In the genomic region with DNA sequence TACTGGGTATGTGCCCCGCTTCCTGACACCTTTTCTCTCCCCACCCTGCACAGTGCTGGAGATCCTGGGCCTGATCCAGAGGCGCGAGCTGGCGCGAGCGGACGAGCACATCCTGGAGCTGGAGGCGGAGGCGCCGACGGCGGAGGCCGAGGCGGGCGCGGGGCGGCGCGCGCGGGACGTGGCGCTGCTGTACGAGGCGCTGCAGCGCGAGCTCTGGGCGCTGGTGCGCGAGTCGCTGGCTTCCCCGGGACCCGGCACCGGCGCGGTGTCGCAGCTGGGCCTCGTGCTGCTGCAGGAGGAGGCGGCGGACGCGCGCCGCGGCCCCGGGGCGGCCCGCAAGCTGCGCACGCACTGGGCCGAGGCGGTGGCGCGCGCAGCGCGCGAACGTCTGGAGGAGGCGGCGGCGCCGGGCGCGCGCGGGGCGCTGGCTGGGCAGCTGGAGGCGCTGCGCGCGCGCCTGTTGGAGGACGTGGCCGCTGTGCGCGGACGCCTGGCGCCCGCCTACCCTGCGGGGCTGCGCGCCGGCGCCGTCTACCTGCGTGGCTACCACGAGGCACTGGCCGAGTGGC, we compare ENCODE assay signal across 8 mouse cellular contexts. TPM values are rescaled to one million over a fixed set of nuclear protein-coding genes. Genes with fewer than 3 reads are reported as not detected.
DNase-seq lines count a peak whose midpoint lies in the region; ATAC-seq and TF ChIP-seq lines count a peak whose summit lies in the region.

No protein-coding gene starts in this region.

- peak; percentile 32 for ATAC-seq in CD4-positive, CD25-positive, alpha-beta regulatory T cell, adult 4 months

- peak; percentile 55 to 82 for DNase-seq in cerebellum, adult 18-20 months
- DNase-seq in forelimb bud, embryonic 11.5 days (ENCODE audit: low read depth, low spot score): peak; percentile 87
- DNase-seq in heart, postnatal 25 days (ENCODE audit: low spot score): peak; percentile 65
- DNase-seq in layer of hippocampus, adult 9-11 months: peak; percentile 85
- DNase-seq in lung, adult 2 months: peak; percentile 68
- peak; percentile 29 for DNase-seq in thymus, adult 2 months

- TF ChIP-seq CTCF in lung, adult 2 months (IDR thresholded peaks at IDR 0.05; ENCODE audit: insufficient read depth, low read length): no peak
- TF ChIP-seq CTCF in olfactory bulb, adult 2 months (IDR thresholded peaks at IDR 0.05; ENCODE audit: insufficient read depth, low read depth, low read length): no peak
- TF ChIP-seq CTCF in thymus, adult 2 months (IDR thresholded peaks at IDR 0.05; ENCODE audit: borderline replicate concordance, control insufficient read depth, extremely low read depth, insufficient read depth, low read length, poor library complexity): no peak

- WGBS in lung, adult 2 months: 1% methylated on average over 80 of the region's 89 CpGs
- WGBS in olfactory bulb, adult 2 months: 7% methylated on average over 89 of the region's 89 CpGs
- WGBS in thymus, adult 2 months: 2% methylated on average over 89 of the region's 89 CpGs

- H3K4me1 ChIP-seq in lung, adult 2 months (ENCODE audit: control insufficient read depth, insufficient read depth, low read length): peaks cover 14% of the 10 kb centered on the region
- H3K4me1 ChIP-seq in olfactory bulb, adult 2 months (ENCODE audit: control insufficient read depth, insufficient read depth, low read length): peaks cover 3% of the 10 kb centered on the region
- H3K4me1 ChIP-seq in thymus, adult 2 months (replicated peaks; ENCODE audit: control insufficient read depth, insufficient read depth, low read length): peaks cover 22% of the 10 kb centered on the region

- no peak overlapping the region; the same call in 1 of the 2 replicates for H3K27ac ChIP-seq in olfactory bulb, adult 2 months (ENCODE audit: insufficient read depth, low read depth, low read length)
- H3K27ac ChIP-seq in thymus, adult 2 months (ENCODE audit: control insufficient read depth, insufficient read depth, low read length): no peak overlapping the region

- H3K36me3 ChIP-seq in thymus, adult 2 months (ENCODE audit: control insufficient read depth, insufficient read depth, low read length): no peaks in the 10 kb centered on the region

- TF ChIP-seq POLR2A in lung, adult 2 months (IDR thresholded peaks at IDR 0.05; ENCODE audit: borderline replicate concordance, extremely low read depth, low read depth, low read length): no peak; the same call in 1 of the 2 replicates
- peak; percentile 47; the same call in 1 of the 2 replicates for TF ChIP-seq POLR2A in olfactory bulb, adult 2 months (IDR thresholded peaks at IDR 0.05; ENCODE audit: insufficient read depth, low read depth, low read length)
- TF ChIP-seq POLR2A in thymus, adult 2 months (IDR thresholded peaks at IDR 0.05; ENCODE audit: control insufficient read depth, extremely low read depth, insufficient read depth, low read length, poor library complexity): no peak

- no peaks in the 10 kb centered on the region; the same call in 1 of the 2 replicates for H3K27me3 ChIP-seq in thymus, adult 2 months (ENCODE audit: control insufficient read depth, insufficient read depth, low read length)

- H3K4me3 ChIP-seq in lung, adult 2 months (replicated peaks; ENCODE audit: extremely low read depth, low read depth, low read length): peak overlapping the region; percentile 63
- H3K4me3 ChIP-seq in olfactory bulb, adult 2 months (ENCODE audit: insufficient read depth, low read depth, low read length): peak overlapping the region; percentile 60
- H3K4me3 ChIP-seq in thymus, adult 2 months (ENCODE audit: control insufficient read depth, insufficient read depth, low read length): peak overlapping the region; percentile 34

- intact Hi-C loops in heart, postnatal 25 days (cut with DNase I): no loop called here

RNA-seq across cellular contexts. Expression of a gene that starts 10.8 kb away (rescaled TPM):
- not detected for polyA plus RNA-seq in CD4-positive, CD25-positive, alpha-beta regulatory T cell, adult 4 months (2017; shearing (Covaris generic))
- 1 to 10 TPM; 1.2 to 1.3 TPM for total RNA-seq in heart, postnatal 25 days (2021)
- polyA plus RNA-seq in lung, adult 2 months (2012; rRNA removed): 2.7 and 3.4 TPM in 2 replicates
- polyA plus RNA-seq in olfactory bulb, adult 2 months (2012; ENCODE audit: insufficient read depth, insufficient read length, low replicate concordance, missing spikeins): not detected in 2 replicates
- polyA plus RNA-seq in thymus, adult 2 months (2012; rRNA removed): 0.94 and 1.0 TPM in 2 replicates

RNA-seq across cellular contexts. Expression of a gene that starts 15.3 kb away (rescaled TPM):
- polyA plus RNA-seq in CD4-positive, CD25-positive, alpha-beta regulatory T cell, adult 4 months (2017; shearing (Covaris generic)): 1 to 10 TPM in 1 of 2 experiments, under 1 TPM in 1; 0.91 to 1.3 TPM
- total RNA-seq in heart, postnatal 25 days (2021): 10 to 100 TPM; 22.3 to 24.3 TPM
- polyA plus RNA-seq in lung, adult 2 months (2012; rRNA removed): 29.2 and 34.3 TPM in 2 replicates
- not detected in 2 replicates for polyA plus RNA-seq in olfactory bulb, adult 2 months (2012; ENCODE audit: insufficient read depth, insufficient read length, low replicate concordance, missing spikeins)
- polyA plus RNA-seq in thymus, adult 2 months (2012; rRNA removed): 36.3 and 48.8 TPM in 2 replicates

RNA-seq across cellular contexts. Expression of a gene that starts 34.2 kb away (rescaled TPM):
- under 1 TPM; 0.37 to 0.86 TPM for polyA plus RNA-seq in CD4-positive, CD25-positive, alpha-beta regulatory T cell, adult 4 months (2017; shearing (Covaris generic))
- total RNA-seq in heart, postnatal 25 days (2021): 1 to 10 TPM; 2.3 to 2.4 TPM
- polyA plus RNA-seq in lung, adult 2 months (2012; rRNA removed): 12.2 and 12.9 TPM in 2 replicates
- not detected in 2 replicates for polyA plus RNA-seq in olfactory bulb, adult 2 months (2012; ENCODE audit: insufficient read depth, insufficient read length, low replicate concordance, missing spikeins)
- polyA plus RNA-seq in thymus, adult 2 months (2012; rRNA removed): 13.2 and 15.5 TPM in 2 replicates

RNA-seq across cellular contexts. Expression of a gene that starts 34.2 kb away (rescaled TPM):
- 10 to 100 TPM; 45.8 to 50.7 TPM for polyA plus RNA-seq in CD4-positive, CD25-positive, alpha-beta regulatory T cell, adult 4 months (2017; shearing (Covaris generic))
- total RNA-seq in heart, postnatal 25 days (2021): 10 to 100 TPM; 35.6 to 35.9 TPM
- 63.1 and 93.4 TPM in 2 replicates for polyA plus RNA-seq in lung, adult 2 months (2012; rRNA removed)
- not detected in 2 replicates for polyA plus RNA-seq in olfactory bulb, adult 2 months (2012; ENCODE audit: insufficient read depth, insufficient read length, low replicate concordance, missing spikeins)
- polyA plus RNA-seq in thymus, adult 2 months (2012; rRNA removed): 86.7 and 90.2 TPM in 2 replicates

RNA-seq across cellular contexts. Expression of a gene that starts 43.7 kb away (rescaled TPM):
- polyA plus RNA-seq in CD4-positive, CD25-positive, alpha-beta regulatory T cell, adult 4 months (2017; shearing (Covaris generic)): not detected
- not detected for total RNA-seq in heart, postnatal 25 days (2021)
- 0.62 and 17.3 TPM in 2 replicates for polyA plus RNA-seq in lung, adult 2 months (2012; rRNA removed)
- not detected in 2 replicates for polyA plus RNA-seq in olfactory bulb, adult 2 months (2012; ENCODE audit: insufficient read depth, insufficient read length, low replicate concordance, missing spikeins)
- 1.1 and 1.2 TPM in 2 replicates for polyA plus RNA-seq in thymus, adult 2 months (2012; rRNA removed)

Comparison
In these comparisons a context has a peak if more than half of its experiments do, and no peak if none do; other contexts are left out.
1. DNase-seq: peak in every context shown above with its lines; median percentile 87 in forelimb bud, embryonic 11.5 days; 85 in layer of hippocampus, adult 9-11 months; 68 in cerebellum, adult 18-20 months; 68 in lung, adult 2 months; 65 in heart, postnatal 25 days; 29 in thymus, adult 2 months.
2. RNA of a gene that starts 15.3 kb away (polyA plus RNA-seq): 36.3 to 48.8 TPM in thymus, adult 2 months and 29.2 to 34.3 TPM in lung, adult 2 months; 0.91 to 1.3 TPM in CD4-positive, CD25-positive, alpha-beta regulatory T cell, adult 4 months and not detected in olfactory bulb, adult 2 months; every median in the first group is over 10 times any median in the second.
3. Peak in every context shown above with its lines, with median percentiles within 50 percentile points of each other: H3K4me3 ChIP-seq.